Mouse (Mus musculus) testis, adult 2 months (tissue): ENCODE measurements around the gene Hsd17b2. TPM values are rescaled to one million over a fixed set of nuclear protein-coding genes. Genes with fewer than 3 reads are reported as not detected.

Experiments used
- H3K27ac ChIP-seq: fragments of 200-500 bp; 2 replicates; pipeline ENCODE4 v1.5.1; 2012; ENCODE audit warnings: low read depth, low read length; ENCODE audit not compliant: control insufficient read depth, insufficient read depth
- H3K27me3 ChIP-seq: fragments of 200-500 bp; 2 replicates; pipeline ENCODE4 v1.6.1; 2012; ENCODE audit warnings: mild to moderate bottlenecking, low read length, moderate library complexity; ENCODE audit not compliant: control insufficient read depth, insufficient read depth
- H3K36me3 ChIP-seq: fragments of 200-500 bp; 2 replicates; pipeline ENCODE4 v1.6.1; 2012; ENCODE audit warnings: mild to moderate bottlenecking, low read length; ENCODE audit not compliant: control insufficient read depth, insufficient read depth
- H3K4me1 ChIP-seq: fragments of 200-500 bp; 2 replicates; pipeline ENCODE4 v1.6.1; 2012; ENCODE audit warnings: low read length; ENCODE audit not compliant: control insufficient read depth, insufficient read depth
- H3K4me3 ChIP-seq: fragments of 200-500 bp; 2 replicates; pipeline ENCODE4 v1.5.1; 2012; ENCODE audit warnings: low read depth, mild to moderate bottlenecking, low read length, moderate library complexity, mixed read lengths; ENCODE audit not compliant: control insufficient read depth
- CTCF ChIP-seq: fragments of 200-500 bp; IDR thresholded peaks from 2 replicates; pipeline ENCODE4 v1.5.1; 2012; ENCODE audit warnings: low read depth, mild to moderate bottlenecking, inconsistent platforms, low read length, moderate library complexity; ENCODE audit not compliant: control insufficient read depth, insufficient read depth, insufficient replicate concordance
- POLR2A ChIP-seq: fragments of 200-500 bp; IDR thresholded peaks from 2 replicates; pipeline ENCODE4 v1.6.1; 2012; ENCODE audit warnings: low read depth, mild to moderate bottlenecking, inconsistent platforms, low read length, moderate library complexity; ENCODE audit not compliant: control insufficient read depth
- polyA plus RNA-seq: library from polyadenylated mRNA; depleted of rRNA; stranded (reverse); fragments of >200 nt; gene quantifications from 2 replicates; pipeline ENCODE4 v1.2.3, GENCODE M21; 2012

Gene Hsd17b2
- polyA plus RNA-seq, 1 experiment, result 0.57 TPM

- Histone ChIP-seq H3K4me3 (no peak overlapping the region), H3K27me3 (no peaks in the 10 kb centered on the region), H3K27ac (no peak overlapping the region), H3K4me1 (no peaks in the 10 kb centered on the region), H3K36me3 (no peaks in the 10 kb centered on the region)
- no peak for TF ChIP-seq POLR2A
- no peak for TF ChIP-seq CTCF
These were observed 9.6 kb upstream of the Hsd17b2 start for GRCm38 (mm10) chr8:117692131-117692530.

- Histone ChIP-seq H3K4me3 (no peak overlapping the region), H3K27ac (no peak overlapping the region), H3K4me1 (no peaks in the 10 kb centered on the region), H3K27me3 (no peaks in the 10 kb centered on the region), H3K36me3 (no peaks in the 10 kb centered on the region)
- TF ChIP-seq CTCF, result no peak
- TF ChIP-seq POLR2A, result no peak
These were observed 6.1 kb upstream of the Hsd17b2 start for GRCm38 (mm10) chr8:117695636-117696035.

GRCm38 (mm10) chr8:117697248-117697647 lies 4.5 kb upstream of the Hsd17b2 start:
- no peak for TF ChIP-seq POLR2A
- TF ChIP-seq CTCF, result peak; percentile 57; the same call in 1 of the 2 replicates
- no peaks in the 10 kb centered on the region for H3K4me1 ChIP-seq
- no peak overlapping the region for H3K27ac ChIP-seq

GRCm38 (mm10) chr8:117700699-117701098 lies 1.0 kb upstream of the Hsd17b2 start:
- Histone ChIP-seq H3K36me3 (no peaks in the 10 kb centered on the region), H3K4me3 (no peak overlapping the region), H3K27me3 (no peaks in the 10 kb centered on the region), H3K4me1 (no peaks in the 10 kb centered on the region), H3K27ac (no peak overlapping the region)
- TF ChIP-seq POLR2A (no peak), CTCF (no peak)

More at GRCm38 (mm10) chr8:117697248-117697647, 4.5 kb upstream of the Hsd17b2 start:
- Histone ChIP-seq H3K27me3 (no peaks in the 10 kb centered on the region), H3K4me3 (no peak overlapping the region), H3K36me3 (no peaks in the 10 kb centered on the region)

GRCm38 (mm10) chr8:117701246-117701645 lies 458 bp upstream of the Hsd17b2 start:
- Histone ChIP-seq H3K36me3 (no peaks in the 10 kb centered on the region), H3K4me1 (no peaks in the 10 kb centered on the region), H3K4me3 (no peak overlapping the region), H3K27me3 (no peaks in the 10 kb centered on the region), H3K27ac (no peak overlapping the region)
- TF ChIP-seq POLR2A, result no peak
- TF ChIP-seq CTCF, result no peak

- Histone ChIP-seq H3K4me1 (no peaks in the 10 kb centered on the region), H3K27me3 (no peaks in the 10 kb centered on the region), H3K4me3 (no peak overlapping the region), H3K27ac (no peak overlapping the region), H3K36me3 (no peaks in the 10 kb centered on the region)
- TF ChIP-seq POLR2A, result no peak
- TF ChIP-seq CTCF, result no peak
These were observed 997 bp downstream of the Hsd17b2 start for GRCm38 (mm10) chr8:117702701-117703100.

- no peak for TF ChIP-seq POLR2A
- no peak for TF ChIP-seq CTCF
- no peaks in the 10 kb centered on the region for H3K36me3 ChIP-seq
- no peak overlapping the region for H3K27ac ChIP-seq
- H3K4me1 ChIP-seq, result no peaks in the 10 kb centered on the region
- H3K4me3 ChIP-seq, result no peak overlapping the region
- no peaks in the 10 kb centered on the region for H3K27me3 ChIP-seq
These were observed 4.4 kb downstream of the Hsd17b2 start for GRCm38 (mm10) chr8:117706141-117706540.

GRCm38 (mm10) chr8:117712226-117712625 lies 10.5 kb downstream of the Hsd17b2 start:
- H3K27ac ChIP-seq, result no peak overlapping the region

More at GRCm38 (mm10) chr8:117712226-117712625, 10.5 kb downstream of the Hsd17b2 start:
- TF ChIP-seq CTCF (no peak), POLR2A (no peak)
- no peak overlapping the region for H3K4me3 ChIP-seq
- no peaks in the 10 kb centered on the region for H3K27me3 ChIP-seq
- no peaks in the 10 kb centered on the region for H3K4me1 ChIP-seq
- H3K36me3 ChIP-seq, result no peaks in the 10 kb centered on the region
